Mouse (Mus musculus): Measurements from ENCODE around the gene S1pr4.

S1pr4 gene

DNA sequence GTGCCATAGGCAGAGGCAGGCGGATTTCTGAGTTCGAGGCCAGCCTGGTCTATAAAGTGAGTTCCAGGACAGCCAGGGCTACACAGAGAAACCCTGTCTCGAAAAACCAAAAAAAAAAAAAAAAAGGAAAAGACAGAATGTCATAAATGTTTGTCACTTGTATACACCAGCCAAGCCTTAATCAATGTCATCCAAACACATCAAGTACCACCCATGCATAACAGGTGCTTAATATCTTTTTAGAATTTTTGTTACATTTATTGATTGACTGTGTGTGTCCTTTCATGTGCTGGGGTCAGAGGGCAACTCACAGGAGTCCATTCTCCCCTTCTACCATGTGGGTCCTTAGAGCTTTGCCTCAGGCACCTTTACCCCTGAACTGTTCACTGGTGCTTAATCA is at the start of gene S1pr4:
TSS of gene S1pr4 (minus strand) at position 101 of the 400 bp plus-strand sequence.
- DNase-seq (ENCODE audit: low spot score) = no peak

DNA sequence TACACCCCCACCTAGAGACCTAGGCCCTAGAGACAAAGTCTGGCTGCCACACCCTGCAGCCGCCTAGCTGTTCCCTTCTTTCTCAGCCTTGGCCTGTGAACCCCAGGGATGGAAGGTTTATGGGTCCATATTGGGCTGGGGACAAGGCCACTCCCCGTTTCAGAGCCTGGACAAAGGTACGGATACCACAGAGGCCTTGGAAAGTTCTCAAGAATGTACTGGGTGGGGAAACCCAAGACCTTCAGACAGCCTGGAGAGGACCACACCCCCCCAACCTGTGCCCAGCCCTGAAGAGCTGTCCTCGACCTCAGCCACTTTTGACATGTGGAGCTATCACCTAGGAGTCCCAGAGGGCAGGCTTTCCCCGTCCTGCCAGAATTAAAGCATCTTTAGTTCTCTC is 49.0 kb upstream of the S1pr4 start:
- no peak for DNase-seq (ENCODE audit: low spot score)

- DNase-seq (ENCODE audit: low spot score) = no peak
These were observed 47.0 kb upstream of the S1pr4 start for GRCm38 (mm10) chr10:81546788-81547571.

DNA sequence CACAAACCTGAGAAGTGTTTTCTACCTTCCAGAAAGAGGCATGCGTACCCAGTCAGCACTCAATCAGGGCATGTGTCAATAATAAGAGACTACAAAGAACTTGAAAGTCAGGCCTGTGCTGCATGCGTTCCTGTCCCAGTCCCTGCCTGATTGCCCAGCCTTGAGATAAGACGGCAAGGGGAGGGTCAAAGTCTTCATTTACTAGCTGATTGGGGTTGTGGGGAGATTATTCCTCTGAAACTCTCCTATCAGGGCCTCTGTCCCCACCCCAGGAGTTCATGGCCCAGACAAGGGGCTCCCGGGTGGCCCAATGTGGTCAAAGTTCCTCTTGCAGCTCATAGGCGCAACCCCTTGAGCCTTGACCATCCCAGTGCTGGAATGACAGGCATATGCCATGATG is 46.4 kb upstream of the S1pr4 start:
- DNase-seq (ENCODE audit: low spot score) = no peak

DNA sequence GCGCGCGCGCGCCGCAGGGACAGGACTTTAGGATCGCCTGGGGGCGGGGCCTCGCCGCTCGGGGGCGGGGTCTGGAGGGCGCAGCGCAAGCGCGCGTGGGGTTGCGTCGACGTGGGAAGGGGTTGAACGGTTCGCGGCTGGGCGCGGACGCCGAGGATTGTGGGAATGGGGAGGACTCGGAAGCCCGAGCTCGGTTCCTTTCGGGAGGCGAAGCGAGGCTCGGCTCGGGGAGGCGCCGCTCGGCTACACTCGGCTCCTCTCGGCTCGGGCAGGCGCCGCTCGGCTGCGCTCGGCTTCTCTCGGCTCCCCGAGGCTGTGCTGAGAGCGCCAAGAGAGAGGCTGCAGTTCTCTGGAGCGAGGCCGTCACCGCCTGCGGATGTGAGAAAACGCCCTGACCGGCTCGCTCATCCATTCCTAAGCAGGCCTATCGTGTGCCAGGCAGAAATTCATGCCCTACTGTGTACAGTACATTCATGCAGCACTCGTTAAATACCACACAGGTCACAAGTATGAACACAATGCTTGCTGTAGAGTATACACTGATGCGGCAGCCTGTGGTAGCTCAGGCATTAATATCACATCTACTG is 45.3 kb upstream of the S1pr4 start, which contains the start of gene Gna11:
TSS of gene Gna11 (minus strand) at position 30 of the 587 bp plus-strand sequence.
- peak; percentile 99 for DNase-seq (ENCODE audit: low spot score)

DNA sequence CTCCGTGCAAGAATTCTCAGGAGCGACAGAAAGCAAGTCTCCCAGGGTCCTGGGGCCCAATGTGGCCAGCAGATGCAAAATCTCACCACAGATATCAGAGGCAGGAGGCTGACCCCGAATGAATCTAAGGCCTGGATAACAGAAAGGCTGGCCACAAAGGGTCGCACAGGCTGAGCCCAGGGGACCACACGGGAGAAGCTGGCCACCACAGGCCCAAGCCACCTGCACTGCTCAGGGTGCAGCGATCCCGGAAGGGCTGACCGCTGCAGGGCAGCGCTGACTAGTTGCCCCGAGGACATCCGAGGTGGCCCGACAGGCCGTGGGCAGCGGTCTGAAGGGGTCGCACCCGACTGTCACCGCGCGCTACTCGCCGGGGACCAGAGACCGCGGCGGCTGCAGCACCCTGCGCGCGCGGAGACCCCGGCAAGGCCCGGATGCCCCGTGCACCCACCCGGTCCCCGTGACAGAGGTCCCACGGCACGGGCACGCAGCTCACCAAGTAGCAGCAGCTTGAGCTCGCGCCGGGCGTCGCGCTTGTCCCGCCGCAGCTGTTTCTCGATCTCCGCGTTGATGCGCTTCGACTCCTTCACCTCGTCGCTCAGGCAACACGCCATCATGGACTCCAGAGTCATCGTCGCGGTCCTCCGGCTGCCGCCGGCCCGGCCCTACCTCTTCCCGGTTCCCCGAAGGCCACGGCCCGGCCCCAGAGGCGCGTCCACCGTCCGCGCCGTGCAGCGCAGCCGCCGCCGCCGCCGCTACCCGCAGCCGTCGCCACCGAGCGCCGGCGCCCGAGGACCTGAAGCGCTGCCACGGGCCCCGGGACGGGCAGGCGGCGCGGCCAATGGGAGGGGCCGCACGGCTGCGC is 44.6 kb upstream of the S1pr4 start:
- no peak for DNase-seq (ENCODE audit: low spot score)

- no peak for DNase-seq (ENCODE audit: low spot score)
These were observed 43.7 kb upstream of the S1pr4 start for GRCm38 (mm10) chr10:81543633-81544032.

GRCm38 (mm10) chr10:81542727-81543460 is 43.0 kb upstream of the S1pr4 start:
- DNase-seq (ENCODE audit: low spot score) = no peak

GRCm38 (mm10) chr10:81541803-81542202 is 41.9 kb upstream of the S1pr4 start:
- DNase-seq (ENCODE audit: low spot score) = no peak

DNA sequence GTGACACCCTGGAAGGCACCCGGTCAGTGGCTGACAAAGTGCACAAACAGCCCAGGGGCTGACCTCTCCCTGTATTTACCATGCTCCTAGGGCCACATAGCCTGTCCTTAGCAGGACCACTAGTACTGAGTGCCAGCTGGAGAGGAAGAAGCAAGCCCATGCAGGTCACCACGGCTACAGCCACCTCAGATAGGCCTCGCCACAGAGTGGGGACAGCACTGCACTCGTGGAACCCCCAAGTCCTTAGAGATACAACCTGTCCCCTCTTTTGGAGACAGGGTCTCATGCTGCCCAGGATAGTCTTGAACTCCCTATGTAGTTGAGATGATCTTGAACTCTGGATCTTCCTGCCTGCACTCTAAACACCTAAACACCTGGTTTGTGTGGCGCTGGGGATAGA is 41.4 kb upstream of the S1pr4 start:
- no peak for DNase-seq (ENCODE audit: low spot score)

GRCm38 (mm10) chr10:81538321-81539048 is 38.6 kb upstream of the S1pr4 start:
- DNase-seq (ENCODE audit: low spot score) = no peak

- no peak for DNase-seq (ENCODE audit: low spot score)
These were observed 37.5 kb upstream of the S1pr4 start for GRCm38 (mm10) chr10:81537429-81537828.

DNA sequence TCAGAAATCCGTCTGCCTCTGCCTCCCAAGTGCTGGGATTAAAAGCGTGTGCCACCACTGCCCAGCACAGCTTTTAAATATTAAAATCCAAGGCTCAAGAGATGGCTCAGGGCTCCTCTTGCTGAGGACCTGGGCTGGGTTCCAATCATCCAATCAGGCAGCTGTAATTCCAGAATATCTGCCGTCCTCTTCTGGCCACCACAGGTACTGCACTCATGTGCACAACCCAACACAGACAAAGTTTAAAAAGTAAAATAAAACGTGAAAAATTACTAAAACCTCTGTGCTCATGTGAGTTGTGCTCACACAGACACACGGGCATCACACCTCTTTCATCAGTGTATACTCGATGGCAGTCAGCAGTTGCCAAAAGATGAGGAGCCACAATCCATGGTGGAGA is 36.8 kb upstream of the S1pr4 start:
- DNase-seq (ENCODE audit: low spot score) = no peak

DNA sequence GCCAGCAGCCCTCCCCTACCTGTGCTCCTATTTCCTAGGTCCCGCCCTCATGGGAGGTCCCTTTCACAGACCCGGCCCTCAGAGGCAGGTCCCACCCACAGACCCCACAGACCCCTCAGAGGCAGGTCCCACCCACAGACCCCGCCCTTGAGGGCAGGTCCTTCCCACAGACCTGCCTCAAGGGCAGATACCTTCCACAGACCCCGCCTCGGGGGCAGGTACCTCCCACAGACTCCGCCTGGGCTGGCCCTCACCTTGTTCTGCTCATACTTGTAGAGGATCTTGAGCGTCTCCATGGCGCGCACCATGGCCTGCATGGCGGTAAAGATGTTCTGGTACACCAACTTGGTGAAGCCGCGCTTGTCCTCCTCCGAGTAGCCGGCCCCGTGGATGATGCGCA is 34.9 kb upstream of the S1pr4 start:
- DNase-seq (ENCODE audit: low spot score) = no peak

DNA sequence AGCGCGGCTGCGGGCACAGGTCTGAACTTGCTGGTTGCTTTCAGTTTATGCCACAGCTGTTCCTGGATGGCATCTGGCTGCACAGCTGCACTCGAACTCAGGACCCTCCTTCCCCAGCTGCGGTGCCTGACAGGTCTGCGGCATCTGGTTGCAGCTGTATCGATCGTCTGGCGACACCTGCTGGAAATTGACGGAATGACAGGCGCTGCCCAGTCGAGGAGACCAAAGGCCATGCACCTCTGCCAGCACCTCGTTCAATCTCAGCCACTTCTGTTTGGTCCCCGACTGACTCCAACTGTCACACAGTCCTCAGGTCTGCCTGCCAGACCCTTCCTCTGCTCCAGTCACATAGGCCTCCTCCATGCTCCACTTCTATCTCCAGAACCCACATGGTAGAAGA is 26.8 kb upstream of the S1pr4 start:
- DNase-seq (ENCODE audit: low spot score) = peak; percentile 60

- DNase-seq (ENCODE audit: low spot score) = no peak
These were observed 25.2 kb upstream of the S1pr4 start for GRCm38 (mm10) chr10:81525017-81525694.

GRCm38 (mm10) chr10:81524051-81524605 is 24.2 kb upstream of the S1pr4 start, which contains the start of gene Gna15:
TSS of gene Gna15 (minus strand) at chr10:81524225.
- no peak for DNase-seq (ENCODE audit: low spot score)

- no peak for DNase-seq (ENCODE audit: low spot score)
These were observed 23.6 kb upstream of the S1pr4 start for GRCm38 (mm10) chr10:81523570-81523969.

- DNase-seq (ENCODE audit: low spot score) = no peak
These were observed 23.2 kb upstream of the S1pr4 start for GRCm38 (mm10) chr10:81523142-81523541.

GRCm38 (mm10) chr10:81519978-81520365 is 20.0 kb upstream of the S1pr4 start:
- DNase-seq (ENCODE audit: low spot score) = no peak

Data from left cerebral cortex, adult 11 months (tissue).